Mouse (Mus musculus): ENCODE measurements around the gene Gde1. TPM values are rescaled to one million over a fixed set of nuclear protein-coding genes. Genes with fewer than 3 reads are reported as not detected.
A peak's percentile ranks its signal among the peaks of the same experiment; 100 is the strongest.

Gde1 gene
- polyA plus RNA-seq, 1 experiment from 2014 or later: 194 TPM

GRCm38 (mm10) chr7:118698882-118699281, 6.7 kb downstream of the Gde1 start:
- no peak for DNase-seq (ENCODE audit: low spot score)
- no peak overlapping the region for H3K9ac ChIP-seq (ENCODE audit: low read length)
- no peak overlapping the region for H3K4me2 ChIP-seq (ENCODE audit: low read length)
- no peak overlapping the region for H3K27ac ChIP-seq (ENCODE audit: low read depth, low read length)
- no peak overlapping the region for H3K4me3 ChIP-seq (ENCODE audit: low read depth, low read length)
- 90% methylated on average over 9 of the region's 9 CpGs for WGBS
- no peaks in the 10 kb centered on the region for H3K9me3 ChIP-seq (replicated peaks; ENCODE audit: control insufficient read depth, low read length)
- H3K27me3 ChIP-seq (replicated peaks; ENCODE audit: control insufficient read depth, insufficient read depth, low read length): no peaks in the 10 kb centered on the region
- H3K36me3 ChIP-seq (ENCODE audit: control insufficient read depth, insufficient read depth, low read length): peaks cover 56% of the 10 kb centered on the region
- ATAC-seq: no peak
- peaks cover 7% of the 10 kb centered on the region for H3K4me1 ChIP-seq (ENCODE audit: control insufficient read depth, insufficient read depth, low read length)

GRCm38 (mm10) chr7:118697168-118697567, 8.4 kb downstream of the Gde1 start:
- H3K27me3 ChIP-seq (replicated peaks; ENCODE audit: control insufficient read depth, insufficient read depth, low read length): no peaks in the 10 kb centered on the region
- H3K4me2 ChIP-seq (ENCODE audit: low read length): no peak overlapping the region
- no peak overlapping the region for H3K4me3 ChIP-seq (ENCODE audit: low read depth, low read length)
- ATAC-seq (no peak), DNase-seq (ENCODE audit: low spot score) (no peak)
- H3K36me3 ChIP-seq (ENCODE audit: control insufficient read depth, insufficient read depth, low read length): peaks cover 71% of the 10 kb centered on the region
- H3K27ac ChIP-seq (ENCODE audit: low read depth, low read length): no peak overlapping the region
- H3K9me3 ChIP-seq (replicated peaks; ENCODE audit: control insufficient read depth, low read length): no peaks in the 10 kb centered on the region
- H3K9ac ChIP-seq (ENCODE audit: low read length): no peak overlapping the region
- no peaks in the 10 kb centered on the region for H3K4me1 ChIP-seq (ENCODE audit: control insufficient read depth, insufficient read depth, low read length)
- 89% methylated on average over 4 of the region's 4 CpGs for WGBS

DNA sequence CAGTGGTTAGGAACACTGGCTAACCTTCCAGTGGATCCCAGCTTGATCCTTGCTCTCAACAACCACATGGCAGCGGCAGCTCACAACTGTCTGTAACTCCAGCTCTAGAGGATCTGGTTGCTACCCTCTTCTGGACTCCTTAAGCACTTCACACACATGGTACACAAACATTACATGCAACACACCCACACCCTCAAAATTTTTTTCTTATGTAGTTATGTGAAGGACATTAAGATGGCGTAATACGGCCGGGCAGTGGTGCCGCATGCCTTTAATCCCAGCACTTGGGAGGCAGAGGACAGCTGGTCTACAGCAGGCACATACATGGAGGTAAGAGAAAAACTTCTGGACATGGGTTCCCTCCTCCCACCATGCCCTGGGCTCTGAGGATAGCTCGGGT, 9.4 kb downstream of the Gde1 start:
- peaks cover 74% of the 10 kb centered on the region for H3K36me3 ChIP-seq (ENCODE audit: control insufficient read depth, insufficient read depth, low read length)
- no peak overlapping the region for H3K4me2 ChIP-seq (ENCODE audit: low read length)

DNA sequence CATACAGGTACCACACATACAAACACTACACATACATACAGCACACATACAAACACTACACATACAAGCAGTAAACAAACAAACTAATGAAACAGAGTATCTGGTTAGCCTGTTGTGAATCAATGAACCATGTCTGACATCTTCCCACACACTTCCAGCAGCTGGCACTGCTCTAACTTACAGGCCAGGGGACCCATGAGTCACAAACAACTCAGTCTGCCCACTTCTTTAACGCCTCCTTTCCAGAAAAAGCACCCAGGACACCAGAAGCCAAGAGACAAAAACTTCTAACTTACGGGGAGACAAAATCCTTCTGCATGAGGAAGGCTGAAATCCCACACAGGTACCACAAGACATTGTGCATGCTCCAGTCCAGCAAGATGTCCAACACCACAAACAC, 14.3 kb downstream of the Gde1 start:
- 91% methylated on average over 2 of the region's 2 CpGs for WGBS
- Histone ChIP-seq H3K9ac (ENCODE audit: low read length) (no peak overlapping the region), H3K4me2 (ENCODE audit: low read length) (no peak overlapping the region), H3K27ac (ENCODE audit: low read depth, low read length) (no peak overlapping the region), H3K4me1 (ENCODE audit: control insufficient read depth, insufficient read depth, low read length) (no peaks in the 10 kb centered on the region), H3K36me3 (ENCODE audit: control insufficient read depth, insufficient read depth, low read length) (peaks cover 97% of the 10 kb centered on the region), H3K9me3 (replicated peaks; ENCODE audit: control insufficient read depth, low read length) (no peaks in the 10 kb centered on the region), H3K4me3 (ENCODE audit: low read depth, low read length) (no peak overlapping the region), H3K27me3 (replicated peaks; ENCODE audit: control insufficient read depth, insufficient read depth, low read length) (no peaks in the 10 kb centered on the region)
- DNase-seq (ENCODE audit: low spot score) (no peak), ATAC-seq (no peak)

More for the DNA sequence above, 9.4 kb downstream of the Gde1 start:
- 98% methylated on average over 6 of the region's 6 CpGs for WGBS
- H3K4me3 ChIP-seq (ENCODE audit: low read depth, low read length): no peak overlapping the region
- no peak overlapping the region for H3K27ac ChIP-seq (ENCODE audit: low read depth, low read length)
- H3K9me3 ChIP-seq (replicated peaks; ENCODE audit: control insufficient read depth, low read length): no peaks in the 10 kb centered on the region
- DNase-seq (ENCODE audit: low spot score) (no peak), ATAC-seq (no peak)
- no peaks in the 10 kb centered on the region for H3K27me3 ChIP-seq (replicated peaks; ENCODE audit: control insufficient read depth, insufficient read depth, low read length)
- H3K4me1 ChIP-seq (ENCODE audit: control insufficient read depth, insufficient read depth, low read length): no peaks in the 10 kb centered on the region
- H3K9ac ChIP-seq (ENCODE audit: low read length): no peak overlapping the region

GRCm38 (mm10) chr7:118689088-118689487, 16.5 kb downstream of the Gde1 start:
- H3K36me3 ChIP-seq (ENCODE audit: control insufficient read depth, insufficient read depth, low read length): peaks cover 76% of the 10 kb centered on the region
- no peak for ATAC-seq
- 92% methylated on average over 7 of the region's 7 CpGs for WGBS

GRCm38 (mm10) chr7:118688199-118688598, 17.4 kb downstream of the Gde1 start:
- Histone ChIP-seq H3K4me3 (ENCODE audit: low read depth, low read length) (no peak overlapping the region), H3K27me3 (replicated peaks; ENCODE audit: control insufficient read depth, insufficient read depth, low read length) (no peaks in the 10 kb centered on the region), H3K36me3 (ENCODE audit: control insufficient read depth, insufficient read depth, low read length) (peaks cover 67% of the 10 kb centered on the region), H3K4me2 (ENCODE audit: low read length) (no peak overlapping the region), H3K4me1 (ENCODE audit: control insufficient read depth, insufficient read depth, low read length) (no peaks in the 10 kb centered on the region), H3K9ac (ENCODE audit: low read length) (no peak overlapping the region), H3K27ac (ENCODE audit: low read depth, low read length) (no peak overlapping the region), H3K9me3 (replicated peaks; ENCODE audit: control insufficient read depth, low read length) (no peaks in the 10 kb centered on the region)
- WGBS: 16% methylated on average over 5 of the region's 5 CpGs
- peak; percentile 83 for ATAC-seq
- peak; percentile 93 for DNase-seq (ENCODE audit: low spot score)

More at GRCm38 (mm10) chr7:118689088-118689487, 16.5 kb downstream of the Gde1 start:
- no peak for DNase-seq (ENCODE audit: low spot score)
- H3K27ac ChIP-seq (ENCODE audit: low read depth, low read length): no peak overlapping the region
- no peaks in the 10 kb centered on the region for H3K9me3 ChIP-seq (replicated peaks; ENCODE audit: control insufficient read depth, low read length)
- no peaks in the 10 kb centered on the region for H3K27me3 ChIP-seq (replicated peaks; ENCODE audit: control insufficient read depth, insufficient read depth, low read length)
- no peaks in the 10 kb centered on the region for H3K4me1 ChIP-seq (ENCODE audit: control insufficient read depth, insufficient read depth, low read length)
- H3K4me2 ChIP-seq (ENCODE audit: low read length): no peak overlapping the region
- H3K4me3 ChIP-seq (ENCODE audit: low read depth, low read length): no peak overlapping the region
- H3K9ac ChIP-seq (ENCODE audit: low read length): no peak overlapping the region

- ATAC-seq: no peak
- Histone ChIP-seq H3K27me3 (replicated peaks; ENCODE audit: control insufficient read depth, insufficient read depth, low read length) (no peaks in the 10 kb centered on the region), H3K4me3 (ENCODE audit: low read depth, low read length) (no peak overlapping the region), H3K9me3 (replicated peaks; ENCODE audit: control insufficient read depth, low read length) (no peaks in the 10 kb centered on the region), H3K27ac (ENCODE audit: low read depth, low read length) (no peak overlapping the region), H3K36me3 (ENCODE audit: control insufficient read depth, insufficient read depth, low read length) (no peaks in the 10 kb centered on the region), H3K4me2 (ENCODE audit: low read length) (no peak overlapping the region), H3K4me1 (ENCODE audit: control insufficient read depth, insufficient read depth, low read length) (no peaks in the 10 kb centered on the region), H3K9ac (ENCODE audit: low read length) (no peak overlapping the region)
- DNase-seq (ENCODE audit: low spot score): no peak
- 90% methylated on average over 4 of the region's 4 CpGs for whole genome bisulfite sequencing
Measured at GRCm38 (mm10) chr7:118676826-118677225, 28.8 kb downstream of the Gde1 start.

GRCm38 (mm10) chr7:118670142-118670541, 35.4 kb downstream of the Gde1 start:
- H3K4me3 ChIP-seq (ENCODE audit: low read depth, low read length): no peak overlapping the region
- H3K27me3 ChIP-seq (replicated peaks; ENCODE audit: control insufficient read depth, insufficient read depth, low read length): no peaks in the 10 kb centered on the region
- 76% methylated on average over 4 of the region's 4 CpGs for WGBS
- no peak overlapping the region for H3K9ac ChIP-seq (ENCODE audit: low read length)
- ATAC-seq (no peak), DNase-seq (ENCODE audit: low spot score) (no peak)
- H3K9me3 ChIP-seq (replicated peaks; ENCODE audit: control insufficient read depth, low read length): no peaks in the 10 kb centered on the region
- H3K4me2 ChIP-seq (ENCODE audit: low read length): no peak overlapping the region
- H3K4me1 ChIP-seq (ENCODE audit: control insufficient read depth, insufficient read depth, low read length): no peaks in the 10 kb centered on the region
- no peak overlapping the region for H3K27ac ChIP-seq (ENCODE audit: low read depth, low read length)
- H3K36me3 ChIP-seq (ENCODE audit: control insufficient read depth, insufficient read depth, low read length): no peaks in the 10 kb centered on the region

DNA sequence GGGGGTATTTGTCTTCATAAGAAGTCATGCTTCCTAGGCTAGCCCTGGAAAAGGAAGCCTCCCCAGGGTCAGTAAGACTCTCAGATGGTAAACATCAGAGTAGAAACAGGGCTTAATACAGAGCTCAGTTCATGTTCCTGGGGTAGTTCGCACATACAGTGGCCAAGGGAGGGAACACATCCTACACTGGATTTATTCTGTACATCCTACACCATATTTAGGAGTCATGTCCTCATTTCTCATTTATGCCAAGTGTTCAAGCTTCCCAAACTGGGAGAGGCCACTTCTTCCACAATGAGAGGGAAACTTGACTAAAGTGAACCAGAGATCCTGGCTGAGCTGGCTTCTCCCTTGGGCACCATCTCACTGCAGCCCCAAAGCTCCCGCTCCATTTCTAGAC, 37.8 kb downstream of the Gde1 start:
- 0 out of 2 replicates have a peak, but pooled peaks cover 6% of the 10 kb centered on the region for H3K9me3 ChIP-seq (replicated peaks; ENCODE audit: control insufficient read depth, low read length)
- no peaks in the 10 kb centered on the region for H3K4me1 ChIP-seq (ENCODE audit: control insufficient read depth, insufficient read depth, low read length)
- DNase-seq (ENCODE audit: low spot score) (no peak), ATAC-seq (no peak)
- H3K4me2 ChIP-seq (ENCODE audit: low read length): no peak overlapping the region
- H3K4me3 ChIP-seq (ENCODE audit: low read depth, low read length): no peak overlapping the region
- H3K36me3 ChIP-seq (ENCODE audit: control insufficient read depth, insufficient read depth, low read length): no peaks in the 10 kb centered on the region
- no peaks in the 10 kb centered on the region for H3K27me3 ChIP-seq (replicated peaks; ENCODE audit: control insufficient read depth, insufficient read depth, low read length)
- no peak overlapping the region for H3K27ac ChIP-seq (ENCODE audit: low read depth, low read length)
- no peak overlapping the region for H3K9ac ChIP-seq (ENCODE audit: low read length)
- 93% methylated on average over 2 of the region's 2 CpGs for WGBS

Data from forebrain, embryonic 14.5 days (tissue).